Mouse (Mus musculus) MN1 (cell line): ENCODE measurements around the gene Gucy2g.

ENCODE experiments used
- DNase-seq: peaks from one replicate; pipeline ENCODE4 v3.0.0-alpha.2; 2016; ENCODE audit warnings: low spot score

The Gucy2g gene

DNA sequence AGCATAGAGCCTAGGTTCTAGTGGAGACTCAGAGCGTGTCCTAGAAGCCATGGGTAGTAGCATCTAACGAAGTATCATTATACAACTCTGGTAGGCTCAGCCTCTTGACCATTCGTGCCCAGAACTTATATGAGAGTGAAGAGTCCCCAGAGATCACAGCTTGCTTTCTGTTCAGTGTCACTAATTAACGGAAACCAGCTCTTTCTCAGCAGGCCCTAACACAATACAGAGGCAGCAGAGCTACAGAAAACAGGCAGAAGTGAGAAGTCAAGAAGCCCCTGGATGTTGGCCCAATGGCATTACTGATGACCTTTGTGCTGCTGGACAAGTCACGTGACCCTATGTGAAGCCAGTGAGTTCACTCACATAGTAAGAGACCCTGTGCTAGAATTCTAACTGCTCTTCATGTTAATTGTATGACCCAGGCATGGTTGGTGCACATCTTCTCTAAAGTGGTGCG, at the start of gene Gucy2g:
Gucy2g (minus strand) TSS at position 51 of the 460 bp plus-strand sequence.
- peak; percentile 58 for DNase-seq

DNA sequence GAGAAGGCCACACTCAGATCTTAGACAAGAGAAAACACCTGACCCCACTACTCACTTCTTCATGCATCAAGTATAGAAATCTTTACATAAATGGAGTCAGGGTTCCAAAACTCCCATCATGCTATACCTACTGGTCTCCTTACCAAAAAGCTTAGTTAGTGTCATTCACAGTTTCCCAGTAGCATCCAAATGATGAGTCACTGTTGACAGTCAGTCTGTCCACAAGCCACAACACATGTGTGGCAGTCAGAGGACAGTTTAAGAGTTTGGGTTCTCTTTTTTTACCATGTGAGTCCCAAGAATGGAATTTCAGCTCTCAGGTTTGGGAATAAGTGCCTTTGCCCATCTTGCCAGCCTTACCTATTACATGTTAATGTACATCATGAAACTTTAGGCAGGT, 47.9 kb upstream of the Gucy2g start:
- DNase-seq: no peak

DNA sequence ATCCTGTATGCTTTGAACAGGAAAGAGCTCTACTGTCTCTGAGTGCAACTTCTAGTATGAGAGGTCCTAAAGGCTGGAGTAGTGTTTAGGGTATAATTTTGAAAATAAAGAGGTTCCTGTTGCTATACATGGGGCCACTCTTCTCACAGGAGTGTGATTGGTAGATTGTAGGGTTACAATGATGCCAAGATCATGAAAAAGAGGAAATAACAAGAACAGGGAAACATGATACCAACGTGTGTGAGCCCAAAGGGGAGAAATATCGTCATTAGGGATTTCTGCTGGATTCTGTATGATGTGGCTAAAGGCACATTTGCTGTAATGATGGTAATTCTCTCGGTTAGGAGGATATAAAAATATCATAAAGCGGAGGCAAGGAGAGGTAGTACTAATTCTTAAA, 45.0 kb upstream of the Gucy2g start:
- no peak for DNase-seq

DNA sequence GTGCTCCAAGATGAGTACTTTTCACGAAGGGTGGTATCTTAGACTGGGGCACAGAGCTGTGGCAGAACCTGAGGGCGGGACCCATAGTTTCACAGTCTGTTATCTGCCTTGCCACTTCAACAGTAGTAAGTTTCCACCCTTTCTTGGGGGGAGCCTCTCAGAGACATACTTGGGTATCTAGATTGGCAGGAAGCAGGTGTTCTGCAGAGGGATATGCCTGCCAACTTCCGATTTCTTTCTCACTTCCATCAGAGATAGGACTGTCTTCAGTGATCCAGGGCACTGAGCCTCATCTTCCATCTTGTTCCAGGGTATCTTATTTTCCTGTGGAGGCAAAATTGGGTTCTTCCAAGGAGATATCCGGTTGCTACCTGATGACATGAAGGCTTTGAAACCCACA, 43.1 kb upstream of the Gucy2g start:
- DNase-seq: no peak

DNA sequence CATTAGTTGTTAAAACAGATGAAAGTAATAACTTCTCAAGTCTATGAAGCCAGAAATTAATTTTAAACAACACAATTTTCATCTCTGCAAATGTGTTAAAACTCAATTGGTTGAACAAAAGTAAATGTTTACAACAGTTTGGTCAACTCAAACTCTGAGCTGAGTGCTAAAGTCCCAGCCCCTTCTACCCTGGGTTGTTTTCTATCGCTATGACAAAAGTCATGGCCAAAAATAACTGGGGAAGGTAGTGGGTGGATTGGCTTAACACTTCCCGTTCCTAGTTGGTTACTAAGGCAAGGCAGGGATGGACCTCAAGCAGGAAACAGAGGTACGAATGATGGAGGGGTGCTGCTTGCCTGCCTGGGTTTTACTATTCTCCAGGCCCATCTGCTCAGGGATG, 35.7 kb upstream of the Gucy2g start:
- DNase-seq: no peak

DNA sequence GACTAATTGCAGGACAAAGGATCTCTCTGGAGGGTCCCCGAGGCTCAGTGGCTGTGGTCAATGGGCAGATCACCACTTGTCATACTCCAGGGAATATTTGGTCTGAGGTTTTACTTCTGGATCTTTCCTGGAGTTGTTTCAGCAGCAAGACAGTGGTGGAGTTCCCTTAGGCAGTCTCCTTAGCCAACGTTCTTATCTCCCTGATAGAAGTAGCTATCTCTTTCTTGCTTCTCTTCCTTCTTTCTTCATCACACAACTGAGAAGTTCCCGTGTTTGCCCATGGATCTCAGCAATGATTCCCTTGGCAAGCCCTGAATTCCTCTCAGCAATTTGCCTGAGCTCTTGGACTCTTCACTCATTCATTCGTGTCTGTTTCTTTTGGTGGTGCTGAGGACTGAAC, 35.1 kb upstream of the Gucy2g start:
- DNase-seq: no peak

DNA sequence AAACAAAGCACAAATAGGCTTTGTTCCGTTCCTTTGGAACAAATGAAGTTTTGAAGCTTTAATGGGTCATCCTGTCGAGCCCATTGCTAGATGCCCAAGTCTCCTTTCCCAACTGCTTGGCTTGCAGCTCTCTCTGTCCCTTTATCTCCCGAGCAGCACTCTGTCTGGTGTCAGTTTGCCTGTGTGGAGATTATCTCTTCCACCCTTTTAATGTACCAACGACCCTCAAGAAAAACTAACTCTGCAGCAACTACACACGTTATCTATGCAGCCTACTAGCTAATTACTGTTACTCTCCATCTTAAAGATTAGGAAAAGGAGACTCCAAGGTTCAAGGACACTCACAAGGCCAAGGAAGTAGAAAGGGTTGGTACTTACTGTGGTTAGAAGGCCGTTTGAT, 32.3 kb upstream of the Gucy2g start:
- no peak for DNase-seq

DNA sequence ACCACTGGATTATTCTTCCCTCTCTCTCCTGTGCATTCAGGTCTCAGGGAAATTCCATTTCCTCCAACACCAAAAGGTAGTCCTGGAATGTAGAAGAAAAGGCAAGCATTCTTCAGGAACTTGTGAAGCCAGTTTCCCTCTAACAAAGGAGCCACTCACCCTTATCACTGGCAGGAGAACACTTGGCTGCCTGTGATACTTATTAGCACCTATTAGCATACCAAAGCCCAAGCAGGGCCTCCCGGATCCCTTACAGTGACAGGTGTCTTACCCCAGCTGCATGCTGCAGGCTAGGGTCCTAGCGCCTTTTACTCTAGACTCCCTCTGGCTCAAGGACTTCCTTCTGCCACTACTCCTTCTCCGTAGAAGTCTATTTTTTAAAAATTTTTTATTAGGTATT, 30.4 kb upstream of the Gucy2g start:
- DNase-seq: no peak

DNA sequence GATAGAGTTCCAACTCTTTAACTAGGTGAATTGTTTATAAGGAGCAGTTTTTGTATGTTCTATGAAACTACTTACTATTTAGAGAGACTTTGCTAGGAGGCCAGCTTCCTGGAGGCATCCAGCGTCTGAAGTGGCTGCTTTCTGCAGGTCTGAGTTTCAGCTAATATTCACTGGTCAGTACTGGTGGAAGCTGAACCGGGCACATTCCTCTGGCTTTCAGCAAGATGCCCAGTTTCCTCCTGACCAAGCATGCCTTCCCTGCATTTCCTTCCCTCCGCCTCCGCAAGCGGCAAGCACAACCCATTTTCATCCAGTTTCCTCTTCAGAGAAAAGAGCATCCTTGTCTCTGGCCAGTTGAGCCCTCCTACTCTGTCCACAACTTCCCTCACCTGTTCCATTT, 28.0 kb upstream of the Gucy2g start:
- DNase-seq: no peak

DNA sequence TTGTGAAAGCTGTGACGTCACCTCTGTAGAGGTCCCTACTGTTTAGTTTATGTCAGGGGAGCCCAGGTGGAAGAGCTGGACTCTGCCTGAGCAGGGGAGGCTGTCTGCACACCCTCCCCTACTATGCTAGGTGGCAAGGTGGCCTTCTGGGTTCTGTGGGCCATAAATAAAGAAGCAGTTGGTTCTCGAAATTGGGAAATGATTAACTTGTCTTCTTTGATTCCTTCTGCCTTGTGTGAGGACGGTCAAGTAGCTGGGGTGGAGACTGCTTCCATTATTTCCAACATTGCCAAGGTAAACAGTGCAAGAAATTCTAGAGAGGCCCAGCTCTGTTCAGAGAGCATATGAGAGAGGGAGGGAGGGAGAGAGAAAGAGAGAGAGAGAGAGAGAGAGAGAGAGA, 27.1 kb upstream of the Gucy2g start:
- no peak for DNase-seq

DNA sequence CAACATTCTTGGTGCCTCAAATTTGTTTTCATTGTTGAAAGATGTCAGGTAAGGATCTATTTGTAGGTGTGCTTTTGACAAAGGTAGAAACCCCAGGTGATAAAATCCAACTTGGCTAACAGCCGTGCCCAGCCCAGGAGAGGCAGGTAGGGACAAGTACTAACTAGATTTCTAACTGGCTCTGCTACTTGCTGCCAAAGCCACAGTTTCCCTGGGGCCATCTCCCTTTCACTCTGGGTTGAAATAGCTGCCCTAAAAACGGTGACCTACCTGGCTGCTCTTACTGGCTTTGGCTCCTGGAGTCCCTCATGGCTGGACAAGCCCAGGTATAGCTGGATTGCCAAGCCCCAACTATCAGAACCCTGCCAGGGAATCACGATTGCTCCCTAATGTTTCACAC, 25.8 kb upstream of the Gucy2g start:
- no peak for DNase-seq

DNA sequence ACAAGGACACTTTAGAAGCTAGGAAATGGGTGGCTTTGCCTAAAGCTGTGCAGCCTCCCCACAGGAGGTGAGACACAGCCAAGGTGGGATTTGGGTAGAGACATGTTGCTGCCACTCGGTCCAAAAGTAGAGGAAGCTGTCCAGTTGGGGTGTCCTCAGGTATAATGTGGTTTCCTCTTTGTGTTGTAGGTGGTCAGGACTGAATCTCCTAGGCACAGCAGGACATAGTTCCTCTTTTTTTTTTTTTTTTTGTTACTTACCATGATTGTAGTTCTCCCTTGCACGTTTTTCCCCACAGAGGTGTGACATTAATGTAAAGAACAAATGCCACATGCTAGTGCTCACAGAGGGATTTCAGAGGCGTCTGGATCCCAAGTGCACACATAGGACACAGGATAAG, 24.2 kb upstream of the Gucy2g start:
- no peak for DNase-seq

DNA sequence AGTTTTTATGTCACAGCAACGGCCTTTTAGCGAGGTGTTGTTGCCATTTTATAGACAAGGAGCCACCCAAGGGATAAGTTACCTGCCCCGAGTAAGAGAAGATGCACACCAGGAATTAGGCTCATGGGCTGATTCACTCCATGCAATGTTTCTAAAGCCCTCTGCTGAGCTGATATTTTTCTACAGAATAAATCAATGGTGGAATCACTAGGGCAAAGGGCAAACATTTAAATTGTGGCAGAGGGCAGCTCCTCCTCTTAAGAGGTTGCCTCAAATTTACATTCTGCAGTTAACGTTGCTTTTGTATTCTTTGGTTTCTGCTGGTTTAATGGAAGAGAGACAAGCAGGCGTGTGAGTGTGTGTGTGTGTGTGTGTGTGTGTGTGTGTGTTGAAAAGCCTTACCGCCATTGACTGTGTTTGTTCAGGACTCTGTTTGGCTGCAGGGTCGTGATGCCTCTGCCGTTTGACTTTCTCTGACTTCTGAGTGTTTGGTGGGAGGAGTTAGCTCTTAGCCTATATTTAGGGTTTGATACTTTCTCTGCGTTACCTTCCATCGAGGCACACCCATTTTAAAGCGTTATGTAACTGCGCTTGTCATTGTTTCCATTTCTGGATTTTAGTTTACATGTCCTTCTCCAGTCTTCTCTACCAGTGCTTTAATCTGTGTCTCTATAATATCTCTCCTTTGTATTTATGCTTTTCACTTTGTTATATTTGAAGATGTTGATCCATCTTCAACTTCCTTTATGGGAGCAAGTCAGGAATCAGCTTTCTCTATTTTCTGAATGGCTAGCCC, 19.6 kb upstream of the Gucy2g start:
- DNase-seq: no peak

DNA sequence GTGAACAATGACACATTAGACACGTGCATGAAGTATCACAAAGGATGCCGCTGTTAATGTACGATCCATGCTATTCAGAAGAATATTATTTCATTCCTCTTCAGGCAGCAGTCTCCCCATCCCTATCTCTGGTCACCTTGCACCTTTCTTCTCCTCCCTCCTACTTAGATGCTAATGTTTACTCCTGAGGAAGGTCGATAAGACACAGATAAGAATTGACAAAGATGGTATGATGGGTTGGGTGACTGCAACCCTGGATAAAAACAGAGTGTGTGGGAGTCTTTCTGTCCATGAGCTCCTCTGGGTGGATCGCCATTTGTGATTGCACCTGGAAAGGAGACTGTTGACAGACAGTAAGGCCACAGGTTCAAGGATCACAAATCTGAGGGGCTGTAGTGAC, 17.5 kb upstream of the Gucy2g start:
- no peak for DNase-seq

DNA sequence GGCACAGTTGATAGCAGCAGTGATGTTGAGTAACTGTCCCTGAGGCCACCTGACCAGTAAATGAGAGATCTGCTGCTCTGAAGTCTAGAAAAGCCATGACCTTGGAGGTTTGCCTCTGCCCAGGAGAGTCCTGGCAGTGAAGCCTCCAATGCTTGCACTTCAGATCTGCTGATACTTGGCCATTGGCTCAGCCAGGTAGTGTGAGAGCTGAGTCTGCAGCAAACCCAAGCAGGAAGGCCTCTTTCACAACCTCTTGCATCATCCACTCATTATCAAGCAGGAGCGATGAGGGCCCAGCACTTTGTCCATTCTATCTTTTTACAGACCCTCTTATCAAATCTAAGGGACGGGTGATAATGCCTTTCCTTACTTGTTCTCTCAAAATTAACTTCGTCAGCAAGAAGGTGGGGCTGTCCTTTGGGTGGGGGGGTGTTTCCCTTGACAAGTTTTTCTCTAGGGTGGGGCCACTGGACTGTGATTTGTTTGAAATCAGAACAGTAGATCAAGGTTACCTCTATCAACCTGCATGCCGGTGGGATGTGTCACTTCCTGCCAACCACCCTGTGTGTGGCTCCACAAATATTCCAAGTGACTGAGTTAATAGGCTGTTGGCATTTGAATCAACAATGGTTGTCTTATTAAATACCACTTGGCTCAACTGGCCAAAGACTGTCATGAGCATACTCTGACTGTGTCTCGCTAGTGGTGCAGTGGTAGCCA, 16.8 kb upstream of the Gucy2g start:
- peak; percentile 10 for DNase-seq

DNA sequence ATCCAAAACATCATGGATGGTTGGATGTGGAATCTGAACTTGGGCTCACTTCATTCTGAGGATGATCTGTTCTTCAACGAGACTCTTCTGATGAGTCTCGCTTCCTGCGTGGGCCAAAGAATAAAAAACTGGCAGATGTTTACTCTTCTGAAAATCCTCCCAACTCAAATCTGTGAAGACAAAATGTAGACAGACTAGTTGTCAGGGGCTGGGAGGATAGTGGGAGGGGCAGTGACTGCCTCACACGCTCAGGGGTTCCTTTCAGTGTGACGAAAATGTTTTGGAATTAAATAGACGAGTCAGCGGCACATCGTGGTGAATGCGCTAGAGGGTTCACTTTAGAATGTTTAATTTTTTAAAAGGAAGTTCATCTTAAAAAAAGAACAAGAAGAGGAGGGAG, 15.1 kb upstream of the Gucy2g start:
- DNase-seq: no peak

DNA sequence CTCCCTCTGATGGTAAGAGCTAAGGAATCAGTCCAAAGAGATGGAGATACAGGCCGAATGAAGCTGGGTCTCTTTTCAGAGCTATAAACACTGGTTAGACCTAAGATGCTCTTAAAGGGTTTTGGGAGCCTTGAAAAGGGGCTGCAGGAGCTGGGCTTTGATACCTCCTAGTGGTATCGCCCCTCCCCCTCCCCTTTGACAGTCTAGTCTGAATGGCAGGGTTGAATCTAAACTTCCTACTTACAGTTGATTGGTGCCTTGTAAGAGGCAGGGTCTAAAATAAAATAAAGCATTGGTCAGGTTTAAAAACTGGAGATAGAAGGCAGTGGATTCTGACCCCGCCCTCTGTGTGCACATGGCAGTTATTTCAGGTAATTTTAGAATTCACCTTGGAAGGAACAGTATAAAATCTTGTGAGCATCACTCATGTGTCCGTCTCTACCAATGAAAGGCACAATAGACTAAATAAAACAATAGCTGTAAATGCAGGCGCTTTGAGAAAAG, 13.5 kb upstream of the Gucy2g start:
- peak; percentile 62 for DNase-seq

DNA sequence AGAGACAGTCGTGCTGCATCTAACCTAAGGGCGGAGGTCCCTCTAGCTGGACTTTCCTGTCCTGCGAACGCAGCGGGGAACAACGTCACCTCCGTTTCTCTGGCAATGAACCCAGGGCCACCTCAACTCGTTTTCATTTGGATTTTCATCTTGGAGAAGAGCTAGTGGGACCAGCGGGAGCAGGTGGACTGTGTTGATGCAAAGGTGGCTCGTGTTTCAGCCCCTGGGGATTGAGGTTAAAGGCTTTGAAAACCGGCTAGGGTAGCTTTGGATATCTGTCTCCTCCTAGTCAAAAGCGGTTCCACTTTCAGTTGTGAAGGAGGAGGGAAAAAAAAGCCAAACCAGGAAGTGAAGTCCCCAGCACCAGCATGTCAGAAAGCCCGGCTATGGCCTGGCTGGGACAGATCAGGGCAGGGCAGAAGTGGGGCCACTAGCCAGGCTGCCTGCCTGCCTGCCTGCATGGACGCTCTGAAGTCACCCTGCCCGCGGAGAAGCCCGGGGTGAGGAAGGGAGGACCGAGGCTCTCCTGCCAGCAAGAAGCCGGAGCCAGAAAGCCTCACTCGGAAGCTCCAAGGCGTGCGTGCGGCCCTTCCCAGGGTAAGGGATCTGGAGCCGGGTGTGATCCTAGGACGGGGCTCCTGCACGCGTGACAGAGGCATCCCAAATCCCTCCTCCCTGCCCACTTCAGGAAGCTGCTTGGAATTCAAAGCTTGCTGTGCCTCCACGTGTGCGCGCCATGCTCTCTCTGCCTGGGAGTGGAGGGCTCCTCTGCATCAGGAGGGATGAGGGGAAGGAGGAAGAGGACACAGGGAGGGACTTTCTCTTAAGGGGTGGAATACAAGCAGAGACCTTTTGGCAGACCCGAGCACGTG, 12.8 kb upstream of the Gucy2g start:
- peak; percentile 73 for DNase-seq

DNA sequence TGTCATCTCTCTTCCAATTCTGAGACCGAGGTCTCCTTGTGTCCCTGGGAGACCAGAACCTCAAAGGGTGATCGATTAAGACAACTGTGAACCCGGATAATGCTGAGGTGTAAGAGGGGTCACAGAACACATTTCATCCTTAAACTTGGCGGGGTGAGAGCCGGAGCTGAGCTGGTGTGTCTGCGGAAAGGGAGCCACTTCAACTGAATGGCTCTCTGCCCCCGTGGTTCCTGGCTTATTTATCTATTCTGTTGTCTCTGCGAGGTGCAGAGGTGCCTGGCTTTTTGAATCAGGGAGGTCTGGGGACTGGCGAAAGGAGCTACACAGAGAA, 12.2 kb upstream of the Gucy2g start:
- no peak for DNase-seq

DNA sequence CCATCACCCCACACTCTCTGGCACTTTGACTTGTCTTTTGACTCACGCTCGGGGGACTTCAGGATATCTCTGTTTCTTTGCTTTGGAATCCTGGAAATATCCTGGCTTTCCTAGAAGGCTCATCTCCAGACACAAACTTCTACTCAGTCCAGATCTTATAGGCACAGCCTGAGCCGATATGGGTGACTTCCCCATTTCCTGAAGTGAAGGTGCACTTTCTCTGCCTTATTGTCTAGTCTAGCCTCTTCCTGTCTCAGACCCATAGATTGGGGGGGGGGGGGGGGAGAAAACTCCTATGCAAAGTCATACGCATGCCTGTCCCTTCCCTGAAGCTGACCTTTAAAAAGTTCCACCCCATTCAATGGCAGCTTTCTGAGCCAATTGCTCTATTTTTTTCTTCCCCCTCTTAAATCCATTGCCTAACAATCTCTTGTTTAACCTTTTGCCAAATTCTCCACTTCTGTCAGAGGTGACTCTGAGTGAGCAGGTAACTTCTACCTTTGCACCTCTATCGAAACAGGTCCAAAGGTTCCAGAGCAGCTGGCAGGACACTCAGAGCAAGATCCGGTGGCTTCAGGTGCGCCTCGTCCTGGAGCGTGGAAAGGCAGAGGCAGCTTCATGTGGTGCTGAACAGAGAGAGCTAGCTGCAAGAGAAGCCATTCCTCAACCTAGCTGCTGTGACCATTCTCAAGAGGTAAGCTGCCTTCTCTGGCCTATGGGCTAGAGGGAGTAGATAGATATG, 10.5 kb upstream of the Gucy2g start, which contains the start of gene Acsl5:
Acsl5 (plus strand) TSS at position 556 of the 742 bp plus-strand sequence.
- DNase-seq: no peak

DNA sequence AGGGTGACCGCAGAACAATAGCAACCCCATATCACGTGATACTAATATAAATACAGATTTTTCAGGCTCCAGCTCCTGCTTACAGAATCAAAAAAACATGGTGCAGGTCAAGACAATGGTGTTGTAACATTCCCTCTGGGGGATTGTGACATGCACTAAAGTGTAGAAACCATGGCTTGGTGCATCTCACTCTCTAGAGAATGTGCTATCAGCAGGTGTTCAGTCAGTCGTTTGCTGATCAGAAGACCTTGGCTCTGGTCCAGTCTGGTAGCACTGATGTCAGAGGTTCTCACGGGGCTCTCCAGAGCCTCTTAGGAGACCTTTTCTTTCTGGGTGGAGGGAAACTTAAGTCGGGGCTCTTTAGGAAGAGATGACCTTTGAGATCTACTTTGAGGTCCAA, 9.4 kb upstream of the Gucy2g start:
- DNase-seq: no peak
